Mouse (Mus musculus): Measurements from ENCODE around the gene Slc22a20.

- TF ChIP-seq POLR2A (IDR thresholded peaks at IDR 0.05; ENCODE audit: borderline replicate concordance, extremely low read depth, low read depth, low read length) (no peak), CTCF (IDR thresholded peaks at IDR 0.05; ENCODE audit: insufficient read depth, low read length) (no peak)
These were observed 37.1 kb upstream of the Slc22a20 start for GRCm38 (mm10) chr19:6023059-6023458.
